Mouse (Mus musculus): Measurements from ENCODE around the gene Rnf185. TPM values are rescaled to one million over a fixed set of nuclear protein-coding genes. Genes with fewer than 3 reads are reported as not detected.

Gene Rnf185
- polyA plus RNA-seq, 1 experiment from 2014 or later, result 48.2 TPM

GRCm38 (mm10) chr11:3472484-3472883 is 20.3 kb upstream of the Rnf185 start:
- Histone ChIP-seq H3K9me3 (no peaks in the 10 kb centered on the region), H3K9ac (no peak overlapping the region), H3K27me3 (replicated peaks) (no peaks in the 10 kb centered on the region), H3K4me2 (no peak overlapping the region), H3K36me3 (replicated peaks) (no peaks in the 10 kb centered on the region), H3K27ac (no peak overlapping the region), H3K4me1 (no peaks in the 10 kb centered on the region), H3K4me3 (no peak overlapping the region)
- 0 out of 2 replicates have a peak, but pooled peaks have one; percentile 45 for ATAC-seq (replicated peaks)
- 27% methylated on average over 1 of the region's 1 CpGs for WGBS

GRCm38 (mm10) chr11:3471448-3471850 is 19.3 kb upstream of the Rnf185 start:
- ATAC-seq (replicated peaks), result no peak
- WGBS, result 25% methylated on average over 11 of the region's 11 CpGs
- Histone ChIP-seq H3K4me2 (no peak overlapping the region), H3K27ac (no peak overlapping the region), H3K36me3 (replicated peaks) (no peaks in the 10 kb centered on the region), H3K9ac (no peak overlapping the region), H3K9me3 (no peaks in the 10 kb centered on the region), H3K4me3 (no peak overlapping the region), H3K27me3 (replicated peaks) (no peaks in the 10 kb centered on the region), H3K4me1 (no peaks in the 10 kb centered on the region)

DNA sequence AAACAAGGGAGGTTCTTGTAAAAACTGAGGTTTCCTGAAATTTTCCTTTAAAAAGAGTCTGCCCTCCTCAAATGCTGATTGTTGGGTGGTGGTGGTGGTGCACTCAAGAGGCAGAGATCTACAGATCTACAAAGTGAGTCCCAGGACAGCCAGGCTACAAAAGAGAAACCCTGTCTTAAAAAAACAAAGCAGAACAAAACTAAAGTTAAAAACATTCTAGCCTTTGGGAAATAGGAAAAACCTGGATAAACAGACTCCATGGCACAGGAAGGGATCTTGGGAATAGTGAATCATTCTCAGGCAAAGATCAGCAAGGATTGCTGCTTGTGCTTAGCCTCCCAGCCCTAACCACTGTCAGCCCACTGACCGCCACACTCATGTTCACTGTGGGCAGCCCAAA is 10.7 kb upstream of the Rnf185 start:
- Histone ChIP-seq H3K27me3 (replicated peaks) (no peaks in the 10 kb centered on the region), H3K4me2 (no peak overlapping the region), H3K9me3 (no peaks in the 10 kb centered on the region), H3K4me1 (no peaks in the 10 kb centered on the region), H3K27ac (no peak overlapping the region), H3K9ac (no peak overlapping the region), H3K36me3 (replicated peaks) (no peaks in the 10 kb centered on the region), H3K4me3 (no peak overlapping the region)
- WGBS, result 94% methylated on average over 1 of the region's 1 CpGs
- ATAC-seq (replicated peaks), result no peak

GRCm38 (mm10) chr11:3459105-3459468 is 6.9 kb upstream of the Rnf185 start:
- WGBS, result 95% methylated on average over 2 of the region's 2 CpGs
- Histone ChIP-seq H3K27me3 (replicated peaks) (no peaks in the 10 kb centered on the region), H3K4me2 (no peak overlapping the region), H3K36me3 (replicated peaks) (peaks cover 8% of the 10 kb centered on the region; the same call in 1 of the 2 replicates), H3K27ac (no peak overlapping the region), H3K9me3 (no peaks in the 10 kb centered on the region), H3K4me1 (no peaks in the 10 kb centered on the region), H3K9ac (no peak overlapping the region), H3K4me3 (no peak overlapping the region)
- ATAC-seq (replicated peaks), result no peak

GRCm38 (mm10) chr11:3458428-3459104 is 6.4 kb upstream of the Rnf185 start:
- H3K9ac ChIP-seq, result no peak overlapping the region
- 88% methylated on average over 13 of the region's 13 CpGs for WGBS

DNA sequence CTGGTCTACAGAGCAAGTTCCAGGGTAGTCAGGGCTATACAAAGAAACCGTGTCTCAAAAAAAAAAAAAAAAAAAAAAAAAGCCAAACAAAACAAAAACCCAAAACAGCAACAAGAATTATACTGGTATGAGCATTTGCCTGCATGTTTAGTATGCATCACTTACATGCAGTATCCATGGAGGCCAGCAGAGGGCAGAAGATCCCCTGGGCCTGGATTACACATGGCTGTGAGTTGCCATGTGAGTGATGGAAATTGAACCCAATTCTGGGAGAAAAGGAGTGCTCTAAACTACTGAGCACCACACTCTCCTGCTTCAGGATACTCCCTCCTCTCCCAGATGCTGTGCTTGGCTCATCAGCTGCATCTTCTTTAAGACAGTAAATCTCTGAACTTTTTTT is 4.2 kb upstream of the Rnf185 start:
- 25% methylated on average over 1 of the region's 1 CpGs for WGBS

More at GRCm38 (mm10) chr11:3458428-3459104, 6.4 kb upstream of the Rnf185 start:
- no peak overlapping the region for H3K27ac ChIP-seq
- H3K4me1 ChIP-seq, result peaks cover 4% of the 10 kb centered on the region
- H3K4me2 ChIP-seq, result no peak overlapping the region
- H3K27me3 ChIP-seq (replicated peaks), result no peaks in the 10 kb centered on the region
- H3K36me3 ChIP-seq (replicated peaks), result peaks cover 8% of the 10 kb centered on the region; the same call in 1 of the 2 replicates
- ATAC-seq (replicated peaks), result no peak
- no peak overlapping the region for H3K4me3 ChIP-seq
- no peaks in the 10 kb centered on the region for H3K9me3 ChIP-seq

DNA sequence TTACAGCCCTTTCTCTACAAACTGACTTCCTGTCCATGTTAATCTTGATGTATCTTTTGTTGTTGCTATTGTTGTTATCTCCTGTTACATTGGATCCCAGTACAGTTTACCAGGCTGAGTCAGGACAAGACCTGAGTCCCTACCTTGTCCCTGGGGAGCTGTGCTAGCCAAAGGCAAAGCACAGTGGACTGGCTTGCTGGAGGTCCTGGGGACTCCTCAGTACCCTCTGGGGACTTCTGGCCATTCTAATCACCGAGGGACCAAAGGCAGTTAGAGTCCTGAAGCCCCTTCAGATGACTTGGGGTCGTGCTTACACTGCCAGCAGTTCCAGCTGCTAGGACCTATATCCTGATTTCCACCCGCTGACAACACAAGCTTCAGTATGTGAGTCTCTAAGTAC is 2.3 kb upstream of the Rnf185 start:
- peaks cover 21% of the 10 kb centered on the region for H3K4me1 ChIP-seq
- H3K27ac ChIP-seq, result no peak overlapping the region
- H3K9ac ChIP-seq, result no peak overlapping the region
- no peaks in the 10 kb centered on the region for H3K27me3 ChIP-seq (replicated peaks)
- H3K4me2 ChIP-seq, result no peak overlapping the region
- peaks cover 8% of the 10 kb centered on the region; the same call in 1 of the 2 replicates for H3K36me3 ChIP-seq (replicated peaks)
- H3K4me3 ChIP-seq, result no peak overlapping the region
- no peak for ATAC-seq (replicated peaks)
- H3K9me3 ChIP-seq, result no peaks in the 10 kb centered on the region
- WGBS, result 95% methylated on average over 3 of the region's 3 CpGs

More for the DNA sequence above, 4.2 kb upstream of the Rnf185 start:
- Histone ChIP-seq H3K9ac (no peak overlapping the region), H3K4me2 (no peak overlapping the region), H3K4me3 (no peak overlapping the region), H3K27me3 (replicated peaks) (no peaks in the 10 kb centered on the region), H3K9me3 (no peaks in the 10 kb centered on the region), H3K4me1 (peaks cover 8% of the 10 kb centered on the region), H3K36me3 (replicated peaks) (peaks cover 8% of the 10 kb centered on the region; the same call in 1 of the 2 replicates), H3K27ac (no peak overlapping the region)
- no peak for ATAC-seq (replicated peaks)

- Histone ChIP-seq H3K27me3 (replicated peaks) (no peaks in the 10 kb centered on the region), H3K4me1 (peaks cover 21% of the 10 kb centered on the region), H3K4me3 (peak overlapping the region; percentile 80), H3K9me3 (no peaks in the 10 kb centered on the region), H3K4me2 (peak overlapping the region; percentile 66), H3K36me3 (replicated peaks) (peaks cover 8% of the 10 kb centered on the region; the same call in 1 of the 2 replicates), H3K27ac (no peak overlapping the region), H3K9ac (peak overlapping the region; percentile 85; the same call in 1 of the 2 replicates)
- no peak for ATAC-seq (replicated peaks)
- WGBS, result 77% methylated on average over 6 of the region's 6 CpGs
Observed at GRCm38 (mm10) chr11:3453467-3453866, 1.3 kb upstream of the Rnf185 start.

DNA sequence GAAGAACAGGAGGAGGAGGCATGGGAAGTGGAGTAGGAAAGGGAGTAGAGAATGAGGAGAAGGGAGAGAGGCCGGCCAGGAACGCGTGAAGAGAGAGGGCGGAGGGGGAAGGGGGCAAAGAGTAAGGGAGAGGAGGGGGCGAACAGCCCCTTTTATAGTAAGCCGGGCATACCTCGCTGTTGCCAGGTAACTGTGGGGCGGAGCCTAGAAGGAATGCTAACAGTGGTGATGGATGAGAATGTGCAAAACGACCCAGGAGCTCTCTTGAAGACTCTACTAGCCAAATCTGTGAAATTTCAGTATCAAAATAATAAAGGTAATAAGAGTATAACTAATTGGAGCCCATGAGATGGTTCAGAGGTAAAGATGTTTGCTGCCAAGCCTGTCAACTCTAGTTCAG is 606 bp upstream of the Rnf185 start:
- Histone ChIP-seq H3K27me3 (replicated peaks) (no peaks in the 10 kb centered on the region), H3K27ac (peak overlapping the region; percentile 91), H3K36me3 (replicated peaks) (peaks cover 8% of the 10 kb centered on the region; the same call in 1 of the 2 replicates), H3K4me1 (peaks cover 21% of the 10 kb centered on the region), H3K9ac (peak overlapping the region; percentile 85), H3K4me3 (peak overlapping the region; percentile 80), H3K9me3 (no peaks in the 10 kb centered on the region), H3K4me2 (peak overlapping the region; percentile 66)
- ATAC-seq (replicated peaks), result peak; percentile 60
- 2% methylated on average over 9 of the region's 9 CpGs for WGBS

DNA sequence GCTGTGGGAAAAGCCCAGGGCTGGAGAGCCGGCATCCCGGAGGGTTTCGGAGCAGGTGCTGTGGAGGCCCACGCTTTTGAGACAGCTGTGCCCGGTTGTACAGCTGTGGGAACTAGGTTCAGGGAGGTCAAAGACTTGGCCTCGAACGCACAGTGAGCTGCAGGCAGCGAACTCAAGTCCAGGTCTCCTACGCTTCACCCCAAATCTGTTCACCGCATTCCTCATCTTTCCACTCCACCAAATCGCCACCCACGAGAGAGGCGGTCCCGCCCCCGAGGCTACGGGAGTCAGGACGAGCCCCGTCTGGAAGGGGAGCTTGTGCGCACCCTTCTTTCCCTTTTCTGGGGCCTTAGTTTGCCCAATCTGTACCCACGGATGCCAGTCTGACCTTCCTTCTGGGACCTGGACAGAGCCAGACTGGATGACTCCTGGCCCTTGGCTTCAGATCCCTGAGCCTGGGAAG is 431 bp downstream of the Rnf185 start:
- H3K36me3 ChIP-seq (replicated peaks), result peaks cover 8% of the 10 kb centered on the region; the same call in 1 of the 2 replicates
- peak overlapping the region; percentile 66 for H3K4me2 ChIP-seq
- H3K9ac ChIP-seq, result peak overlapping the region; percentile 85
- peak overlapping the region; percentile 80 for H3K4me3 ChIP-seq
- H3K4me1 ChIP-seq, result peaks cover 21% of the 10 kb centered on the region
- no peaks in the 10 kb centered on the region for H3K27me3 ChIP-seq (replicated peaks)
- H3K9me3 ChIP-seq, result no peaks in the 10 kb centered on the region
- H3K27ac ChIP-seq, result peak overlapping the region; percentile 91
- peak; percentile 55; the same call in 1 of the 2 replicates for ATAC-seq (replicated peaks)
- WGBS, result 1% methylated on average over 20 of the region's 20 CpGs

- no peak overlapping the region for H3K4me3 ChIP-seq
- no peaks in the 10 kb centered on the region for H3K9me3 ChIP-seq
- H3K4me1 ChIP-seq, result 0 out of 2 replicates have a peak, but pooled peaks cover 2% of the 10 kb centered on the region
- no peak overlapping the region for H3K4me2 ChIP-seq
- ATAC-seq (replicated peaks), result no peak
- no peaks in the 10 kb centered on the region for H3K27me3 ChIP-seq (replicated peaks)
- no peaks in the 10 kb centered on the region for H3K36me3 ChIP-seq (replicated peaks)
- WGBS, result 92% methylated on average over 8 of the region's 8 CpGs
- no peak overlapping the region for H3K27ac ChIP-seq
- no peak overlapping the region for H3K9ac ChIP-seq
Observed at GRCm38 (mm10) chr11:3444875-3445274, 7.3 kb downstream of the Rnf185 start.

DNA sequence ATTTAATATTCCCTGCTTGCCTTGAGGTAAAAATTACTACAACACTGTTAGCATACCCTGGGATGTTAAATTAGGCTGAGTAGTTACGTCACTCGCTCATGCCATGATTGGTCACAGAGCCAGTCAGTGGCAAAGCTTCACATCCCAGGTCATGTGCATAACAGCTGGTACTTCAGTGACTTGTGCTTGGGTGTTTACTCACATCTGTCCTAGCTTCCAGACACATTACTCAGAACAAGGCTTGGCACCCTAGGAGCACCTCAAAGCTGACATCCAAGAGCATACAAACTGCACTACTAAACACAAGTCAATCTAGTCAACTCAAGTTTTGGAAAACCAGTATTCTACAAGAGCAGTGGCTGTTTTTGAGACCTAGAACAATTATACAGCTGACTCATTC is 9.1 kb downstream of the Rnf185 start:
- H3K4me3 ChIP-seq, result no peak overlapping the region
- 0 out of 2 replicates have a peak, but pooled peaks cover 2% of the 10 kb centered on the region for H3K4me1 ChIP-seq
- no peak overlapping the region for H3K27ac ChIP-seq
- H3K27me3 ChIP-seq (replicated peaks), result no peaks in the 10 kb centered on the region
- H3K4me2 ChIP-seq, result no peak overlapping the region
- ATAC-seq (replicated peaks), result no peak
- WGBS, result 93% methylated on average over 2 of the region's 2 CpGs
- H3K9ac ChIP-seq, result no peak overlapping the region
- no peaks in the 10 kb centered on the region for H3K9me3 ChIP-seq
- H3K36me3 ChIP-seq (replicated peaks), result no peaks in the 10 kb centered on the region

GRCm38 (mm10) chr11:3442677-3443076 is 9.5 kb downstream of the Rnf185 start:
- Histone ChIP-seq H3K4me3 (no peak overlapping the region), H3K9ac (no peak overlapping the region), H3K9me3 (no peaks in the 10 kb centered on the region), H3K4me2 (no peak overlapping the region), H3K4me1 (0 out of 2 replicates have a peak, but pooled peaks cover 2% of the 10 kb centered on the region), H3K36me3 (replicated peaks) (no peaks in the 10 kb centered on the region), H3K27ac (no peak overlapping the region), H3K27me3 (replicated peaks) (no peaks in the 10 kb centered on the region)
- no peak for ATAC-seq (replicated peaks)
- WGBS, result 84% methylated on average over 4 of the region's 4 CpGs
